Comparison of ENCODE assay signal across 24 mouse cellular contexts in the genomic region with DNA sequence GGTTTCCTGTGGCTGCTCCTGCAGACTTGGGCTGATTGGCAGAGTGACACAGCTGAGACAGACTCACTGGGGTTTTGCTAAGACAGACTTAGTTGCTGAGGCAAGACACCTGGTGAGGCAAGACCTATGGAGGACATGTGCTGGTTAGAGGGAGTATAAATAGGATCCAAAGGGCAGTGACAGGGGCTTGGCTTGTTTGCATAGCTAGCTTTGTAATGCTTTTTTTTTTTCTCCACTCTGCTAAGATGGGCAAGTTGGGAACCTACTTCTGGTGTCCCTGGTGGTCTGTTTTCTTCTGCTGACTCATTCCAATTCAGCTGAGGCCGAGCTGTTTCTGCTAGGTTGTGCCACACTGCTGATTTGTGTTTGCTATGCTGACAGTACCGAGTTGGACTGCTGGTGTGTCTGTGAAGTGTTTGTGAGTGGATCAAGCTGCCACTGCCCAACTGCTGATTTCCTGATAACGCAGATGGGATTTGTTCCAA. TPM values are rescaled to one million over a fixed set of nuclear protein-coding genes. Genes with fewer than 3 reads are reported as not detected.
A peak's percentile ranks its signal among the peaks of the same experiment; 100 is the strongest.
DNase-seq lines count a peak whose midpoint lies in the region; ATAC-seq and TF ChIP-seq lines count a peak whose summit lies in the region.
"Had no signal": no experiment of that assay in that cellular context is flagged by ENCODE, and none has a peak within 500 bp of the region (broad histone marks: within the 10 kb centered on the region; RNA-seq: fewer than 3 reads in every experiment).

No protein-coding gene starts in this region.

- no peaks in the 10 kb centered on the region for H3K27me3 ChIP-seq in kidney, embryonic 15.5 days
- no peaks in the 10 kb centered on the region for H3K27me3 ChIP-seq in intestine, postnatal 0 days (replicated peaks; ENCODE audit: control insufficient read depth, insufficient read depth, low read length)
- H3K27me3 ChIP-seq: embryonic facial prominence, embryonic 12.5 days; heart, embryonic 15.5 days; liver, embryonic 12.5 days; midbrain, embryonic 12.5 days; neural tube, embryonic 12.5 days had no signal

- no peak overlapping the region for H3K4me2 ChIP-seq in kidney, embryonic 15.5 days
- H3K4me2 ChIP-seq in intestine, postnatal 0 days (replicated peaks; ENCODE audit: low read depth), result peak overlapping the region; percentile 24; the same call in 1 of the 2 replicates
- H3K4me2 ChIP-seq: embryonic facial prominence, embryonic 12.5 days; heart, embryonic 15.5 days; liver, embryonic 12.5 days; midbrain, embryonic 12.5 days; neural tube, embryonic 12.5 days had no signal

- H3K27ac ChIP-seq in kidney, embryonic 15.5 days, result peak overlapping the region; percentile 25; the same call in 1 of the 2 replicates
- H3K27ac ChIP-seq in intestine, postnatal 0 days (ENCODE audit: low read depth, low read length), result no peak overlapping the region
- H3K27ac ChIP-seq: embryonic facial prominence, embryonic 12.5 days; heart, adult 2 months; heart, embryonic 15.5 days; limb, embryonic 10.5 days; liver, embryonic 12.5 days; midbrain, embryonic 12.5 days; neural tube, embryonic 12.5 days had no signal

- DNase-seq in kidney, adult 11 months, result no peak
- DNase-seq in ES-CJ7 (ENCODE audit: low read depth, low spot score), result peak; percentile 2
- peak; percentile 25 for DNase-seq in lung, postnatal 10 days
- no peak for DNase-seq in adrenal gland, postnatal 10 days
- DNase-seq in left cerebral cortex, adult 18-20 months (ENCODE audit: low spot score in 2 of 2), result no peak
- DNase-seq in right cerebral cortex, postnatal 10 days (ENCODE audit: low spot score in 2 of 2), result no peak
- DNase-seq: cerebellum, adult 9-10 months; gastrocnemius, postnatal 14 days; heart, adult 2 months; kidney, postnatal 10 days; spleen, adult 18-20 months had no signal

- H3K4me3 ChIP-seq in kidney, embryonic 15.5 days (replicated peaks), result no peak overlapping the region
- no peak overlapping the region for H3K4me3 ChIP-seq in intestine, postnatal 0 days (ENCODE audit: low read depth, low read length)
- H3K4me3 ChIP-seq: embryonic facial prominence, embryonic 12.5 days; erythroblast, embryonic 14.5 days; heart, adult 2 months; heart, embryonic 15.5 days; limb, embryonic 10.5 days; liver, embryonic 12.5 days; midbrain, embryonic 12.5 days; neural tube, embryonic 12.5 days had no signal

- WGBS in kidney, embryonic 15.5 days, result 29% methylated on average over 3 of the region's 3 CpGs
- WGBS in intestine, postnatal 0 days, result 12% methylated on average over 3 of the region's 3 CpGs

- no peak overlapping the region for H3K9ac ChIP-seq in kidney, embryonic 15.5 days
- no peak overlapping the region for H3K9ac ChIP-seq in intestine, postnatal 0 days (ENCODE audit: low read depth, low read length)
- H3K9ac ChIP-seq: embryonic facial prominence, embryonic 12.5 days; heart, embryonic 15.5 days; liver, embryonic 12.5 days; midbrain, embryonic 12.5 days; neural tube, embryonic 12.5 days had no signal

- peaks cover 9% of the 10 kb centered on the region; the same call in 1 of the 2 replicates for H3K4me1 ChIP-seq in kidney, embryonic 15.5 days
- 0 out of 2 replicates have a peak, but pooled peaks cover 8% of the 10 kb centered on the region for H3K4me1 ChIP-seq in intestine, postnatal 0 days (replicated peaks; ENCODE audit: control insufficient read depth, insufficient read depth, low read length)
- H3K4me1 ChIP-seq: liver, embryonic 12.5 days had no signal

- H3K9me3 ChIP-seq in kidney, embryonic 15.5 days (replicated peaks), result no peaks in the 10 kb centered on the region
- H3K9me3 ChIP-seq in intestine, postnatal 0 days (ENCODE audit: control insufficient read depth), result no peaks in the 10 kb centered on the region
- H3K9me3 ChIP-seq: embryonic facial prominence, embryonic 12.5 days; heart, embryonic 15.5 days; limb, embryonic 10.5 days; liver, embryonic 12.5 days; midbrain, embryonic 12.5 days; neural tube, embryonic 12.5 days had no signal

- ATAC-seq in kidney, embryonic 15.5 days (replicated peaks; ENCODE audit: low FRiP score), result peak; percentile 76
- peak; percentile 96 for ATAC-seq in intestine, postnatal 0 days
- ATAC-seq: forebrain, embryonic 14.5 days; liver, embryonic 12.5 days had no signal

- TF ChIP-seq CTCF in intestine, postnatal 0 days (IDR thresholded peaks at IDR 0.05; ENCODE audit: low read depth), result 0 out of 2 replicates have a peak, but pooled peaks have one; percentile 9

- no peaks in the 10 kb centered on the region for H3K36me3 ChIP-seq in kidney, embryonic 15.5 days
- H3K36me3 ChIP-seq in intestine, postnatal 0 days (ENCODE audit: control insufficient read depth, insufficient read depth), result no peaks in the 10 kb centered on the region
- H3K36me3 ChIP-seq: embryonic facial prominence, embryonic 12.5 days; heart, embryonic 15.5 days; limb, embryonic 10.5 days; liver, embryonic 12.5 days; midbrain, embryonic 12.5 days; neural tube, embryonic 12.5 days had no signal

RNA-seq across cellular contexts. Expression of a gene that starts 16.6 kb away (rescaled TPM):
- not detected in 2 replicates for polyA plus RNA-seq in kidney, embryonic 15.5 days (2015; fragmentation: Nextera tagmentation; extraction: Ambion mirVana)
- not detected in 2 replicates for polyA plus RNA-seq in intestine, postnatal 0 days (2015; fragmentation: Nextera tagmentation; extraction: Ambion mirVana)
- not detected for total RNA-seq in adrenal gland, postnatal 10 days (2021)
- total RNA-seq in left cerebral cortex, adult 18-20 months (2021), result not detected
- total RNA-seq: gastrocnemius, postnatal 14 days; heart, adult 2 months; left cerebral cortex, adult 8-10 months had no signal
- polyA plus RNA-seq: embryonic facial prominence, embryonic 12.5 days; erythroblast, embryonic 14.5 days; forebrain, embryonic 14.5 days; heart, adult 2 months; heart, embryonic 15.5 days; hindbrain, embryonic 11.5 days; limb, embryonic 10.5 days; liver, embryonic 12.5 days; midbrain, embryonic 12.5 days; neural tube, embryonic 12.5 days; thymus, postnatal 0 days had no signal

Comparison
In these comparisons a context has a peak if more than half of its experiments do, and no peak if none do; other contexts are left out.
1. DNase-seq: peak in ES-CJ7 (single experiment) and lung, postnatal 10 days (single experiment); none in kidney, adult 11 months (single experiment), adrenal gland, postnatal 10 days (single experiment), left cerebral cortex, adult 18-20 months (0 of 2) and right cerebral cortex, postnatal 10 days (0 of 2).